Mouse (Mus musculus) MEL (cell line): Measurements from ENCODE around the gene Aox4.

Experiments
- CHD1 ChIP-seq: IDR thresholded peaks from 2 replicates; pipeline ENCODE4 v1.6.1; 2012; ENCODE audit warnings: low read depth, mild to moderate bottlenecking, inconsistent platforms, low read length, improper control_type of control experiment
- CTCF ChIP-seq, 3 experiments: IDR thresholded peaks in 2 of 3; conservative IDR thresholded peaks in 1 of 3; 2 replicates each; pipeline ENCODE4 v1.5.1; 2011 to 2012; ENCODE audit warnings: low read length in 3 of 3, low read depth in 2 of 3, mild to moderate bottlenecking in 2 of 3, improper control_type of control experiment in 1 of 3, inconsistent platforms in 1 of 3, mixed read lengths in 1 of 3, moderate library complexity in 1 of 3; ENCODE audit not compliant: control insufficient read depth in 1 of 3, insufficient read depth in 1 of 3, poor library complexity in 1 of 3, severe bottlenecking in 1 of 3
- E2F4 ChIP-seq: IDR thresholded peaks from 2 replicates; pipeline ENCODE4 v1.6.1; 2011; ENCODE audit warnings: low read depth, low read length, improper control_type of control experiment, borderline replicate concordance
- EP300 ChIP-seq, 2 experiments: IDR thresholded peaks; 2 replicates each; pipeline ENCODE4 v1.6.1; 2011; ENCODE audit warnings: improper control_type of control experiment in 2 of 2, low read length in 2 of 2, low read depth in 1 of 2, mild to moderate bottlenecking in 1 of 2
- POLR2A ChIP-seq, 2 experiments: IDR thresholded peaks; 2 replicates each; pipeline ENCODE4 v1.6.1; 2011 to 2012; ENCODE audit warnings: low read length in 2 of 2, mild to moderate bottlenecking in 2 of 2, control low read depth in 1 of 2, improper control_type of control experiment in 1 of 2, low read depth in 1 of 2, moderate library complexity in 1 of 2; ENCODE audit not compliant: control insufficient read depth in 1 of 2, insufficient read depth in 1 of 2, poor library complexity in 1 of 2
- POLR2AphosphoS2 ChIP-seq: IDR thresholded peaks from 2 replicates; pipeline ENCODE4 v1.6.1; 2011; ENCODE audit warnings: low read length, improper control_type of control experiment
- RAD21 ChIP-seq: IDR thresholded peaks from 2 replicates; pipeline ENCODE4 v1.6.1; 2011; ENCODE audit warnings: mild to moderate bottlenecking, low read depth, low read length, improper control_type of control experiment
- RCOR1 ChIP-seq: IDR thresholded peaks from 2 replicates; pipeline ENCODE4 v1.6.1; 2012; ENCODE audit warnings: low read depth, mild to moderate bottlenecking, inconsistent platforms, low read length, improper control_type of control experiment
- UBTF ChIP-seq: IDR thresholded peaks from 2 replicates; pipeline ENCODE4 v1.6.1; 2012; ENCODE audit warnings: low read depth, mild to moderate bottlenecking, inconsistent platforms, low read length, improper control_type of control experiment, moderate library complexity, borderline replicate concordance; ENCODE audit not compliant: insufficient read depth

GRCm38 (mm10) chr1:58280939-58281624 lies 70.9 kb downstream of the Aox4 start:
- no peak for TF ChIP-seq POLR2A (IDR thresholded peaks at IDR 0.05; ENCODE audit: control insufficient read depth in 1 of 2, insufficient read depth in 1 of 2, low read depth in 1 of 2, low read length in 2 of 2, poor library complexity in 1 of 2)
- TF ChIP-seq E2F4: no peak
- TF ChIP-seq EP300 (IDR thresholded peaks at IDR 0.05; ENCODE audit: low read depth in 1 of 2, low read length in 2 of 2): no peak
- TF ChIP-seq CHD1: no peak
- TF ChIP-seq RCOR1: no peak
- TF ChIP-seq CTCF (IDR thresholded peaks at IDR 0.05 in 2 of 3, conservative IDR thresholded peaks at IDR 0.05 in 1 of 3; ENCODE audit: control insufficient read depth in 1 of 3, insufficient read depth in 1 of 3, low read depth in 2 of 3, low read length in 3 of 3, poor library complexity in 1 of 3, severe bottlenecking in 1 of 3): no peak
- TF ChIP-seq UBTF: no peak
- TF ChIP-seq RAD21: no peak
- TF ChIP-seq POLR2AphosphoS2: no peak
